Mouse (Mus musculus) cerebellum, adult 9-10 months (tissue): ENCODE measurements around the gene Adora1.

ENCODE experiments used
- DNase-seq: peaks from one replicate; pipeline ENCODE4 v3.0.0; 2022

The Adora1 gene

GRCm38 (mm10) chr1:134213405-134213804, 21.8 kb downstream of the Adora1 start:
- DNase-seq, result no peak

- peak; percentile 46 for DNase-seq
These were observed 22.9 kb downstream of the Adora1 start for GRCm38 (mm10) chr1:134212351-134212750.

- DNase-seq, result no peak
These were observed 23.6 kb downstream of the Adora1 start for GRCm38 (mm10) chr1:134211631-134212030.

GRCm38 (mm10) chr1:134211043-134211442, 24.2 kb downstream of the Adora1 start:
- peak; percentile 65 for DNase-seq

- DNase-seq, result peak; percentile 66
These were observed 25.0 kb downstream of the Adora1 start for GRCm38 (mm10) chr1:134210179-134210755.

- no peak for DNase-seq
These were observed 29.1 kb downstream of the Adora1 start for GRCm38 (mm10) chr1:134206085-134206484.

- DNase-seq, result peak; percentile 87
These were observed 29.8 kb downstream of the Adora1 start for GRCm38 (mm10) chr1:134205296-134206018.

GRCm38 (mm10) chr1:134204230-134204629, 31.0 kb downstream of the Adora1 start:
- no peak for DNase-seq

GRCm38 (mm10) chr1:134201751-134202420, 33.3 kb downstream of the Adora1 start:
- DNase-seq, result peak; percentile 68

GRCm38 (mm10) chr1:134200998-134201686, 34.1 kb downstream of the Adora1 start:
- no peak for DNase-seq

- DNase-seq, result no peak
These were observed 34.8 kb downstream of the Adora1 start for GRCm38 (mm10) chr1:134200481-134200880.

GRCm38 (mm10) chr1:134198197-134198995, 36.8 kb downstream of the Adora1 start:
- DNase-seq, result no peak

- DNase-seq, result no peak
These were observed 37.8 kb downstream of the Adora1 start for GRCm38 (mm10) chr1:134197325-134197982.

- DNase-seq, result peak; percentile 82
These were observed 38.8 kb downstream of the Adora1 start for GRCm38 (mm10) chr1:134196386-134196785.

- DNase-seq, result peak; percentile 84
These were observed 39.3 kb downstream of the Adora1 start for GRCm38 (mm10) chr1:134195979-134196378.

- no peak for DNase-seq
These were observed 39.7 kb downstream of the Adora1 start for GRCm38 (mm10) chr1:134195571-134195970.

GRCm38 (mm10) chr1:134195117-134195516, 40.1 kb downstream of the Adora1 start:
- peak; percentile 28 for DNase-seq

GRCm38 (mm10) chr1:134194298-134195022, 40.8 kb downstream of the Adora1 start:
- peak; percentile 52 for DNase-seq

- peak; percentile 53 for DNase-seq
These were observed 41.5 kb downstream of the Adora1 start for GRCm38 (mm10) chr1:134193674-134194197.

- peak; percentile 28 for DNase-seq
These were observed 42.1 kb downstream of the Adora1 start, which contains the start of gene Mybph for GRCm38 (mm10) chr1:134193126-134193525. Mybph (plus strand) TSS chr1:134193448.

- no peak for DNase-seq
These were observed 43.2 kb downstream of the Adora1 start for GRCm38 (mm10) chr1:134192024-134192423.
